Mouse (Mus musculus) heart, embryonic 15.5 days (tissue): ENCODE data around the gene Il27ra. TPM values are rescaled to one million over a fixed set of nuclear protein-coding genes. Genes with fewer than 3 reads are reported as not detected.

Experiments
- ATAC-seq: fragments of 200-750 bp; cut with Nextera tagmentation; replicated peaks from 2 replicates; pipeline ENCODE4 v1.8.0; 2017; ENCODE audit warnings: low read depth, moderate TSS enrichment; ENCODE audit not compliant: insufficient number of reproducible peaks, insufficient read depth, low FRiP score
- H3K27ac ChIP-seq: fragments of 300-500 bp; sonication (generic); 2 replicates; pipeline ENCODE4 v1.5.1; 2015; ENCODE audit warnings: mild to moderate bottlenecking, inconsistent platforms
- H3K27me3 ChIP-seq: fragments of 300-500 bp; sonication (generic); 2 replicates; pipeline ENCODE4 v1.6.1; 2015; ENCODE audit warnings: inconsistent platforms
- H3K36me3 ChIP-seq: fragments of 300-500 bp; sonication (generic); 2 replicates; pipeline ENCODE4 v1.6.1; 2015; ENCODE audit warnings: mild to moderate bottlenecking, inconsistent platforms
- H3K4me1 ChIP-seq: fragments of 300-500 bp; sonication (generic); replicated peaks from 2 replicates; pipeline ENCODE4 v1.6.1; 2015; ENCODE audit warnings: inconsistent platforms
- H3K4me2 ChIP-seq: fragments of 300-500 bp; sonication (generic); 2 replicates; pipeline ENCODE4 v1.6.1; 2015; ENCODE audit warnings: inconsistent platforms, mild to moderate bottlenecking, moderate library complexity
- H3K4me3 ChIP-seq: fragments of 300-500 bp; sonication (generic); 2 replicates; pipeline ENCODE4 v1.5.1; 2015; ENCODE audit warnings: mild to moderate bottlenecking, inconsistent platforms
- H3K9ac ChIP-seq: fragments of 300-500 bp; sonication (generic); 2 replicates; pipeline ENCODE4 v1.6.1; 2015; ENCODE audit warnings: mild to moderate bottlenecking, inconsistent platforms
- H3K9me3 ChIP-seq: fragments of 300-500 bp; sonication (generic); replicated peaks from 2 replicates; pipeline ENCODE4 v1.6.1; 2016; ENCODE audit warnings: inconsistent platforms
- WGBS: fragments of 180-500 bp; shearing (Covaris S2); methylation state at CpG from one replicate; pipeline ENCODE4 v1.1.7; 2015; ENCODE audit warnings: mixed read lengths; 5-methylcytosine and 5-hydroxymethylcytosine counted together
- polyA plus RNA-seq: library from polyadenylated mRNA; unstranded; fragments of >200 nt; fragmentation: Nextera tagmentation; extraction: Ambion mirVana; gene quantifications from 2 replicates; pipeline ENCODE4 v1.2.1, GENCODE M21; 2015

The Il27ra gene
- 5.4 and 6.6 TPM in 2 replicates for polyA plus RNA-seq

- Histone ChIP-seq H3K4me3 (peak within 1 kb of the TSS; percentile 56), H3K4me2 (peak within 1 kb of the TSS; percentile 89), H3K9ac (peak within 1 kb of the TSS; percentile 58), H3K9me3 (no peaks in the 10 kb centered on the region), H3K36me3 (no peaks in the 10 kb centered on the region), H3K27me3 (peaks cover 35% of the 10 kb centered on the region), H3K27ac (0 out of 2 replicates have a peak within 1 kb of the TSS, but pooled peaks have one; percentile 37), H3K4me1 (peaks cover 26% of the 10 kb centered on the region)
- peak; percentile 70 for ATAC-seq
- 3% methylated on average over 40 of the region's 40 CpGs for WGBS
Observed at GRCm38 (mm10) chr8:84042066-84042947, at the start of gene Il27ra. Gene Il27ra (minus strand): TSS chr8:84042589.

GRCm38 (mm10) chr8:84090585-84090984 lies 48.2 kb upstream of the Il27ra start:
- 88% methylated on average over 8 of the region's 8 CpGs for WGBS
- Histone ChIP-seq H3K4me2 (no peak overlapping the region), H3K4me3 (no peak overlapping the region), H3K4me1 (no peaks in the 10 kb centered on the region), H3K9ac (no peak overlapping the region), H3K27ac (no peak overlapping the region), H3K9me3 (no peaks in the 10 kb centered on the region), H3K36me3 (peaks cover 45% of the 10 kb centered on the region), H3K27me3 (no peaks in the 10 kb centered on the region)
- ATAC-seq, result no peak

- H3K9me3 ChIP-seq, result no peaks in the 10 kb centered on the region
- H3K4me2 ChIP-seq, result no peak overlapping the region
- no peak overlapping the region for H3K27ac ChIP-seq
- ATAC-seq, result no peak
- WGBS, result 80% methylated on average over 9 of the region's 9 CpGs
- H3K36me3 ChIP-seq, result peaks cover 35% of the 10 kb centered on the region; the same call in 1 of the 2 replicates
- 0 out of 2 replicates have a peak, but pooled peaks cover 2% of the 10 kb centered on the region for H3K4me1 ChIP-seq
- no peaks in the 10 kb centered on the region for H3K27me3 ChIP-seq
- H3K9ac ChIP-seq, result no peak overlapping the region
- no peak overlapping the region for H3K4me3 ChIP-seq
Observed at GRCm38 (mm10) chr8:84089277-84089676, 46.9 kb upstream of the Il27ra start.

GRCm38 (mm10) chr8:84087821-84088220 lies 45.4 kb upstream of the Il27ra start:
- Histone ChIP-seq H3K4me1 (0 out of 2 replicates have a peak, but pooled peaks cover 2% of the 10 kb centered on the region), H3K4me2 (no peak overlapping the region), H3K36me3 (peaks cover 40% of the 10 kb centered on the region; the same call in 1 of the 2 replicates), H3K27me3 (no peaks in the 10 kb centered on the region), H3K9ac (no peak overlapping the region), H3K4me3 (no peak overlapping the region), H3K9me3 (no peaks in the 10 kb centered on the region), H3K27ac (no peak overlapping the region)
- ATAC-seq, result no peak
- 92% methylated on average over 14 of the region's 14 CpGs for WGBS

- Histone ChIP-seq H3K27ac (no peak overlapping the region), H3K4me1 (0 out of 2 replicates have a peak, but pooled peaks cover 2% of the 10 kb centered on the region), H3K27me3 (no peaks in the 10 kb centered on the region), H3K4me3 (no peak overlapping the region), H3K36me3 (peaks cover 41% of the 10 kb centered on the region; the same call in 1 of the 2 replicates), H3K9me3 (no peaks in the 10 kb centered on the region), H3K9ac (no peak overlapping the region), H3K4me2 (no peak overlapping the region)
- 87% methylated on average over 7 of the region's 7 CpGs for WGBS
- ATAC-seq, result no peak
Observed at GRCm38 (mm10) chr8:84087156-84087555, 44.8 kb upstream of the Il27ra start.

GRCm38 (mm10) chr8:84084341-84085115 lies 42.1 kb upstream of the Il27ra start:
- H3K4me3 ChIP-seq, result no peak overlapping the region
- H3K4me2 ChIP-seq, result peak overlapping the region; percentile 37
- no peak overlapping the region for H3K9ac ChIP-seq
- ATAC-seq, result no peak
- WGBS, result 62% methylated on average over 42 of the region's 42 CpGs
- 0 out of 2 replicates have a peak, but pooled peaks cover 2% of the 10 kb centered on the region for H3K4me1 ChIP-seq
- H3K36me3 ChIP-seq, result peaks cover 54% of the 10 kb centered on the region
- H3K27ac ChIP-seq, result no peak overlapping the region
- no peaks in the 10 kb centered on the region for H3K9me3 ChIP-seq
- no peaks in the 10 kb centered on the region for H3K27me3 ChIP-seq

- H3K4me1 ChIP-seq, result peaks cover 7% of the 10 kb centered on the region
- no peaks in the 10 kb centered on the region for H3K27me3 ChIP-seq
- no peaks in the 10 kb centered on the region for H3K9me3 ChIP-seq
- no peak for ATAC-seq
- no peak overlapping the region for H3K4me2 ChIP-seq
- H3K9ac ChIP-seq, result no peak overlapping the region
- H3K36me3 ChIP-seq, result peaks cover 54% of the 10 kb centered on the region
- WGBS, result 47% methylated on average over 8 of the region's 8 CpGs
- no peak overlapping the region for H3K27ac ChIP-seq
- H3K4me3 ChIP-seq, result no peak overlapping the region
Observed at GRCm38 (mm10) chr8:84083829-84084241, 41.4 kb upstream of the Il27ra start.

GRCm38 (mm10) chr8:84079206-84079605 lies 36.8 kb upstream of the Il27ra start:
- Histone ChIP-seq H3K4me1 (peaks cover 8% of the 10 kb centered on the region), H3K36me3 (peaks cover 42% of the 10 kb centered on the region), H3K4me3 (no peak overlapping the region), H3K4me2 (no peak overlapping the region), H3K27ac (no peak overlapping the region), H3K9me3 (no peaks in the 10 kb centered on the region), H3K9ac (no peak overlapping the region), H3K27me3 (no peaks in the 10 kb centered on the region)
- WGBS, result 45% methylated on average over 5 of the region's 5 CpGs
- no peak for ATAC-seq

GRCm38 (mm10) chr8:84076849-84077248 lies 34.5 kb upstream of the Il27ra start:
- Histone ChIP-seq H3K4me1 (peaks cover 19% of the 10 kb centered on the region), H3K9me3 (no peaks in the 10 kb centered on the region), H3K36me3 (peaks cover 19% of the 10 kb centered on the region), H3K27me3 (no peaks in the 10 kb centered on the region), H3K27ac (no peak overlapping the region), H3K9ac (no peak overlapping the region), H3K4me3 (no peak overlapping the region), H3K4me2 (no peak overlapping the region)
- WGBS, result 80% methylated on average over 3 of the region's 3 CpGs
- no peak for ATAC-seq

- peaks cover 22% of the 10 kb centered on the region for H3K4me1 ChIP-seq
- no peak overlapping the region for H3K27ac ChIP-seq
- H3K4me2 ChIP-seq, result no peak overlapping the region
- H3K4me3 ChIP-seq, result no peak overlapping the region
- ATAC-seq, result no peak
- 81% methylated on average over 1 of the region's 1 CpGs for WGBS
- H3K36me3 ChIP-seq, result peaks cover 18% of the 10 kb centered on the region
- H3K9ac ChIP-seq, result no peak overlapping the region
- no peaks in the 10 kb centered on the region for H3K9me3 ChIP-seq
- no peaks in the 10 kb centered on the region for H3K27me3 ChIP-seq
Observed at GRCm38 (mm10) chr8:84076412-84076811, 34.0 kb upstream of the Il27ra start.

- Histone ChIP-seq H3K4me1 (peaks cover 44% of the 10 kb centered on the region), H3K9me3 (no peaks in the 10 kb centered on the region), H3K27ac (no peak overlapping the region), H3K9ac (no peak overlapping the region), H3K4me3 (no peak overlapping the region), H3K36me3 (no peaks in the 10 kb centered on the region), H3K4me2 (no peak overlapping the region), H3K27me3 (no peaks in the 10 kb centered on the region)
- no peak for ATAC-seq
- WGBS, result 67% methylated on average over 9 of the region's 10 CpGs
Observed at GRCm38 (mm10) chr8:84073230-84073976, 31.0 kb upstream of the Il27ra start.
